Mouse (Mus musculus) urinary bladder, postnatal 36 days (tissue): ENCODE measurements around the gene Arl8a.
A peak's percentile ranks its signal among the peaks of the same experiment; 100 is the strongest.
"Not testable (repeated sequence)": the region's sequence is repeated elsewhere in the genome, so short reads cannot be mapped to it uniquely, and the experiment has no call there.

Source experiments
- DNase-seq, 2 experiments: peaks; one replicate each; pipeline ENCODE4 v3.0.0; 2022; ENCODE audit warnings: low spot score in 2 of 2, mixed read lengths in 1 of 2

The Arl8a gene

DNA sequence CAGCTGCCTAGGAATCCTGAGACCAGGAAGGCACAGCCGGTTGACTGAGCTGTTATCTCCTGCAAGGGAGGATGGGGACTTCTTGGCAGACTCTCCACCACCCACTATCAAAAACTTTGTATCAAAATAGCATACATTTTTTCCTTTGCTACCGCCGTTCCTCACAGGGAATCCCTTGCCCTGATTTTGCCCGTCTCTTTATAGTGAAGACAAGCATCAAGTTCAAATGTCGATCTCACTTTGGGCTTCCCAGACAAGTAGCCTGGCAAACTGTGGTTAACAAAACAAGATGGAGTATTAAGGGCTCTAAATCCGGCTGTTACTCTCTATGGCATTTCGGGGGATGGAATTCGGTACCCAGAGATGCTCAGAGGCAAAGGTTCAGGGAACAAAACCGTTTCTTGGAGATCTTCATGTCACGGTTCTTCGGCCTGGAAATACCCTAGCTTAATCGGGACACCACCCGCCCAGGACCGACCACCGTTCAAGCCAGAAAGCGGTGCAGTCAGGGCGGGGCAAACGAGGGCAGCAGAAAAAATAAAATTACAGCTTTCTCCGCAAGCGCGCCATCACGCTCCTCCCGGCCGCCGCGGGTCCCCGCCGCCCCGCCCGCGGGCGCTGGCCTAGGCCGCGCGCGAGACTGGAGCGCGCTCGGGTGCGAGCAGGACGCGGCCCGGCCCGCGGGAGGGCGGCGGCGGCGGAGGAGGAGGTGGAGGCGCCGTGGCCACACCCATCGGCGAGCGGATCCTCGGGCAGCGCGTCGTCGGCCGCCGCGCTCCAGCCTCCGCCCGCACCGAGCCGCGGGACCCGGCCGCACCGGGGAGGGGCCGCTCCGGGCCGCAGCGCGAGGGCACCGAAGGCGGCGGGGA lies at the start of gene Arl8a:
TSS of gene Arl8a (plus strand) at position 748 of the 869 bp plus-strand sequence.
- peak; percentile 77 to 86 for DNase-seq

DNA sequence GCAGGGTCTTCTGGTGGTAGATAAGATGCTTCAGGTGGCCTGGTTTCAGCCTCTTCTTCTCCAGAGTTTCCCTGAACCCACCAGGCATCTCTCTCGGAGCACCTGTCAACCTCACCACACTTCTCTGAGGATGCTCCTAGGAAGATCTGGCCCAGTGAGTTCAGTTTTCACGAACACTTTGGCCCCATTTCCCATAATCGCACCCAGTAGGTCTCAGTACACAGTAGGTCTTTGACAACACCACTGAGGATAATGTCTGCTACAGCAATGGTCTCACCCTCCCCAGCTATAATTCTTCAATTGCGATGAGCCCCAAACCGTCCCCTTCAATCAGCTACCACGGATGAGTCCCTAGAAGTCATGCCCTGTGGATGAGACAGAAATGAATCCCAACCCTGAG lies 49.2 kb upstream of the Arl8a start:
- DNase-seq, result no peak

DNA sequence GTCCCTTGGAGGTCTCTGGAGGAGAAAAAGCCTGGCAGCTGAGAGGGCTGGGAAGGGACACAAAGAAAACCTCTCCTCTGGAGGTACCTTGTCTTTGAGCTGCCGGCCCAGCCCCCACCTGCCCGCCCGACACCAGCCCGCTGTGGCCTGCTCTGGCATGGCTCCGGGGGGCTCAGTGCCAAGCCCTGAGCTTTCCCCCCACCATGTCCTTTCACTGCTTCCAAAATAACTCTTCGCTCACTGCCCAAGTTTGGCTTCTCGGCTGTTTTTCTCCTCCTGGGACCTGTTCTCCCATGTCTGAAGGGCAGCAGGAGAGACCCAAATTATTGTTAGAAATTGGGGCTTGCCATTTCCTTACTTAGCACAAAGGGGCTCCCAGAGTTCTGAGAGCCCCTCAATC lies 48.2 kb upstream of the Arl8a start:
- no peak for DNase-seq

DNA sequence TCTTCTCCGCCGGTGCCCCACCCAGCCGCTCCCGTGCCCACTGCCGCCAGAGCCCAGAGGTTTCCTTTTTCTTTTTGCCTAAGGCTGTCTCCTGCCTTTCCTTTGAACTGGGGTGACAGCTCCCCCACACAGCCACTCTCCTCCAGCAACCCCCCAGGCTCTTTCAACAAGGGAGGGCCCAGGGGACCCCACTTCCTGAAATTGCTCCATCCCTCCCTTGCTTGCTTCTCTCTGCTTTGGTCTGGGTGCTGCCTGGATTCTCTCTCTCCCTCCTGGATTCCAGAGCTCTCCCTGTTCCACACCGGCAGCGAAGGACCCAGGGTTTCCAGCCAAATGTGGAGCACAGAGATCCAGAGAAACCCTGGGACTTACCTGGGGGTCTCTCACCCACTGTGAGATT lies 46.2 kb upstream of the Arl8a start:
- DNase-seq, result no peak

DNA sequence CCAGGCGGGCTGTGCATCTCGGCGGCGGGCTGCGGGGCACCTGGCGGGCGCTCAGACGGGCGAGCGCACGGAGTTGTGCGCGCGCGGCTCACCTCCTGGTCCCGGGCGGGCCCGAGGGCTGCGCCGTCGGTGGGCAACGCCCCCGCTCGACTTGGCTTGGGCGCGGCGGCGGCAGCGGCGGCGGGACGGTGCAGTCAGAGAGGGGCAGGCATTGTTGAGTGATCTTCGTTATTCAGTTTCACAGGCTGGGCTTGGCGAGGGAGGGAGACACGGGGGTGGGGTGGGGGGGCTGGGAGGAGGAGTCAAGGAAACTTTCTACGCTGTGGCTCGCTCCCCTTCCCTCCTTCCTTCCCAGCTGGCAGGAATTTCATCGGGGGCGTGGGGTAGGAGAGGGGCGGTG lies 41.5 kb upstream of the Arl8a start, which contains the start of gene Lgr6:
TSS of gene Lgr6 (minus strand) at position 153 of the 400 bp plus-strand sequence.
- DNase-seq, result no peak

DNA sequence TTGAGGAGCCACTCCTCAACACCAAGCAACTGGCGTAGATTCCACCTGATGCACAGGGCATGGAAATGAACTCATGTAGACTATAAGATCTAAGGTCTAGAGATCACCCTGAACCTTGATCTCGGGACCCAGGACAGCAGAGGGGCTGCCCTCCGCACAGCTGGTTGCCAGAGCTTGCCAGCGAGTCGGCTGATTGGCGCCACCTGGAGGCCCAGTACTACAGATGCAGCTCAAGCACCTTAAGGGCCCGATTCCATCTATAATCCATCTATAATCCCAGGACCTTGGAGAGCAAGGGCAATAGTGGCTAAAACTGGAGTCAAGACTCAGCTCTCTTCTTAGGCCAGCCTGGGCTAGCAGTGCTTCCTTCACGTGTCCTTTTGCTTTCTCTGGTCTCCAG lies 40.7 kb upstream of the Arl8a start:
- peak; percentile 34 to 61 for DNase-seq

DNA sequence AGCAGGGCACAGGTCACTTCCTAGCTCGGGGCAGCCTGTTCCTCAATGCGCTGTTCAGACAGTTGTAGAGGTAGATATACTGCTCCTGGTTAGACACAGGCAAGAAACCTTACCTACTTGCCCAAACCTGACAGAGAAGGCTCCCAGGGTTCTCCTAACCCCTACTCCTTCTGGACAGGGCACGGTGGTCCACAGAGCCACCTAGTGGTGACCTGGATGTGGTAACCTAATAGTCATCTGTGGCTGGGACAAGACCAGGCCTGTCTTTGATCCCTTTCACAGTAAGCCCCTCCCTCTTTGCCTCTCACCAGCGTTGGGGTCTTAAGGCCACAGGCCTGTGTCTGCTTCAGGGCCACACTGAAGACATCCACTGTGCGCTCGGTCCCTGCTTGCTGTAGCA lies 38.0 kb upstream of the Arl8a start:
- DNase-seq, result no peak

DNA sequence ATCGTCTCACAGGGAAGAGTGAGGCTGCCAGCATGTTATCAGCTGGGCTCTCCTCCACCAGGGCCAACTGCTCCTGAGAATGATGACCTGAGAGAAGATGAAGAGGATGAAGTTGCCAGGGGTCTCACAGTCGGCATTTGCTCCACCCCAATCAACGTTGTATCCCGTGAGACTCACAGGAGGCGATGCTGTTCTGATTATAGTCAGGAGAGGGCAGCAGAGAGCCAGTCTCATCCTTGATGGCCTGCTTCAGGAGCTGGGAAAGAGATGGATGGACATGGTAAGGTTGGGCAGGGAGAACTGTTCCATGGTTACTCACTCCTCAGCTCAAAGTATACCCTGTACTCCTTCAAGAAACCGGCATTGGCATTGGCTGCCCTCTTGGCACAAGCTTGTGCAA lies 36.5 kb upstream of the Arl8a start:
- DNase-seq, result peak; percentile 20 to 63

DNA sequence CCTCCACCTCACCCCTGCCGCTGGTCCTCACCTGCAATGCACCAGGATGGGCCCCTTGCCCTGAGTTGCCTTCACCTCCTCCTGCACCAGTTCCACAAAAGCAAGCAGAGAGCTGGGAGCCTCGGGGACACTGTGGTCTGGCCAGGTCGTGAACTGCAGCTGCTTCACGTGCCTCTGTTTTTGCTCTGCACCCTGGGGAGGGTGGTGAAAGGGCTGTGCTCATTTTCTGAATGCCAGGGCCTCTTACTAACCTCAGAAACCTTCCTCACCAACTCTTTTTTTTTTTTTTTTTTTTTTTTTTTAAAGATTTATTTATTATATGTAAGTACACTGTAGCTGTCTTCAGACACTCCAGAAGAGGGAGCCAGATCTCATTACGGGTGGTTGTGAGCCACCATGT lies 35.4 kb upstream of the Arl8a start:
- not testable (repeated sequence) for DNase-seq

DNA sequence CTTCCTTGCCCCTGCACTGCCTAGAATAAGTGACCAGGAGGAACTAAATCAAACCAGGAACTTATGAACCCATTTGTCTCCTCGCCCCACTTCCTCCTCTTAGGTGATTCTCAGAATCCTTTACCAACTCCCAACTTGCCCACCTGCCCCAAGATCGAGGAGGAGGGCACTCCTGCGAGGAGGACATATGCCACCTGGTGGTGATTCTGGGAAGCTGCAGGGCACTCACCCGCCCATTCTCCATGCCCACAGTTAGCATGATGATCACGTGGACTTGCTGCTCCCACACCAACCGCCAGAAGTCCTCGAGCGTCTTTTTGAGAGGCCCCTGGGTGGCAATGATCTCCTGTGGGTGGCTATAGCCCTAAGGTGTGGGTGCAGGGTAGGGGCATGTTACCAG lies 34.0 kb upstream of the Arl8a start:
- DNase-seq, result no peak

DNA sequence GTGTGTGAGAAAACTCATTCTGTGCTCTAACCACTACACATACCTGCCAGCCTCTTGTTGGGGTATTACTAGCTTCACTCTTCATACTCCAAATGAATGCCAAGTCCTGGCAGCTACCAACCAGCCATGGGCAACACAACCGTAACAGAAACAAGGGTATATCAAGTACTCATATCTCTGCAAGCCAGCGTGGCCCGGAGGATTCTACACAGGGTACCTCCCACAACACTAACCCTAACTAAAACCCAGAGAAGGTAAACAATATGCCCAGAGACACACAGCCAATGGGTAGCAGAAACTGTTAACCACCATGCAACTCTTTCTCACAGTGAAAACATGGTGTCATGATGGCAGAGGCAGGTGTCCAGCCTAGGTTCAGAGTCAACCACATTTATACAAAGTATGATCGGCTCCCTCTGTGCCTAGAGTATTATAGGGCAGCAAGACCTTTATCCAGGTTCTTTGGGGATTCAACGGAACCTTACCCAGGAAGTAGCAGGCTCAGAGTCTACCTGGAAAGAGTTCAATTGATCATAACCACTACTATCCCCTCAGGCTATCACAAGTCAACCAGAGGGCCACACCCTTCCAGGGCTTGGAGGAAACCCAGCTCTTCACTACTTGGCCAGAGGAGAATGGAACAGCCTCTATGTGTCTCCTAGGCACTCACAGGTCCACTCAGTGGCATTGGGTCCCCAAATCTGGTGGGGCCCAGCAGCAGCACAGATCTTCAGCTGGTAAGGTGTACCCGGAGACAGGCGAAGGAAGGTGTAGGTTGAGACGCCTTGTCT lies 21.9 kb upstream of the Arl8a start:
- DNase-seq, result no peak

DNA sequence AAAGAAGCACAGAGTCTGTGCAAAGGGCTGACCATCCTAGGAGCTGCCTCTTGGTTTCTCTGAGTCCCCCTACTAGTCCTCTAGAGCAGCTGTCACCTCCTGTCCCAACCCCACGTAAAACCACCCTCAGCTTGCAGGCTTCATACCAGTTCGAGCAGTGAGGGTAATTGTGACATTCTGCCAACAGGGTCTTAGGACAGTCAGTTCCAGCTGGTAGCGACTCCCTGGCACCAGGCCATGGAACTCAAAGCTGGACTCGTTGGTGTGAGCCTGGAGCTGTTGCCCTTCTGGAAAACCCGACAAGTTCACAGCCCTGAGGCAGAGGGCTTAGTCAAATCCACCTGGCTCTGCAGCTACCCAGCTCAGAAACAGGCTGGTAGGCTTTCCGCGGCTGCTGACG lies 20.6 kb upstream of the Arl8a start:
- no peak for DNase-seq

DNA sequence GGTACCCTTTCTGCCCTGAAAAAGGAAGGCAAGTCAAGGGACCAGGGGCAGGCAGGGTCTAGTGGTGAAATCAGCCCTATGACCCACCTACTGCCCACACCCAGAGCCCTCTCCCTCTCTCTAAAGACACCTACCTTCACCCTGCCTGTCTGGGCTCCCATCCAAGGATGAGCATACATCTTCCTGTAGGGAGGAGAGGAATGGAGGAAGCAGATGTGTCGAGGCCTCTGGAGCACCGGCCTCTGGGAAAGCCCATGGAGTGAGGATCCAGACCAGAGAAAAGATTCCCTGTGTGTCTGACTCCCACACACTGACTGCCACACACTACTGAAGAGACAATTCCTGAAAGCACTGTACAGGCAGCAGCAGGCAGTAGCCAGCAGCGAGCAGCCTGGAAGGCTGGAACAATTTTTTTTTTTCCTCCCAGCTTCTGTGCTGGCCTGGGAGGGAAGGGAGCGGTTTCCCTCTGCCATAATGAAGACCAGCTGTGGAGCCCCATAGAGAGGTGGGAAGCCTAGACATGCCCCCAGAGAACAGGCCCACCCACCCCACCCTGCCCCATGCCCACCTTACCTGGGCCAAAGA lies 20.1 kb upstream of the Arl8a start:
- DNase-seq, result no peak

DNA sequence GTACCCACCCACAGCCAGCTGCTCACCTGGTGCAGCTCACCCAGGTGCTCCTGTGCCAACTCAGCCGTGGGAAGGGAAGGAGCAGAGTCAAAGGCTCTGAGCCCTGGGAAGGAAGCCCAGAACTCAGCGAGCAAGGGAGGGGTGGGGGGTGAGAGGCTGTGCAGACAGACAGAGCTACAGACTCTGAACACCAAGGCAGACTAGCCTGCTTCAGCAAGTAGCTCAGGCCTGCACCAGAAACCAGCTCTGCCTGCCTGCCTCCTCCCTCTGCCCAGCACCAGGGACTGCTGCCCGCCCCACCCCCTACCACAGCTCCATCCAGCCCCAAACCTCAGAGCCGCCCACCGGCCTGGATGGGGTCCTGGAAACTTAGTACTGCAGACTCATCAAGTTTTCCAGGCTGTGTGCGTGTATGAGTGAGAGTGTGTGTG lies 18.6 kb upstream of the Arl8a start:
- DNase-seq, result no peak

DNA sequence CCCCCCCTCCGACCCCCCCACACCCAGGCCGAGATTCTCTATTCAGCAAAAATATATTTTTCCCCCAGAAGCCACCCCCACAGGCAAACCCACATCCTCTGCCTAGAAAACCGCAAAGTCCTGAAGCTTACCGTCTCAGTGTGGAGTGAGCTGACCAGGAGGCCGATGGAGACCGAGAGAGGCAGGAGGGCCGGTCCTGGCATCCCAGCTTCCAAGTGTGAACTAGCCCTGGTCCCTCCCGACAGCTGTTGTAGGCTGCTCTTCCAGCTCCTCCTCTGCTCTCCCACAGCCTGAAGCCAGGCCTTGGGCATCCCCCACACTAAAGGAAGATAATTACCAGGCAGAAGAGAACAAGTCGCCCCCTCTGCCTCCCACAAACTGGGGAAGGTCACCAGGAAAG lies 17.6 kb upstream of the Arl8a start:
- DNase-seq, result no peak

DNA sequence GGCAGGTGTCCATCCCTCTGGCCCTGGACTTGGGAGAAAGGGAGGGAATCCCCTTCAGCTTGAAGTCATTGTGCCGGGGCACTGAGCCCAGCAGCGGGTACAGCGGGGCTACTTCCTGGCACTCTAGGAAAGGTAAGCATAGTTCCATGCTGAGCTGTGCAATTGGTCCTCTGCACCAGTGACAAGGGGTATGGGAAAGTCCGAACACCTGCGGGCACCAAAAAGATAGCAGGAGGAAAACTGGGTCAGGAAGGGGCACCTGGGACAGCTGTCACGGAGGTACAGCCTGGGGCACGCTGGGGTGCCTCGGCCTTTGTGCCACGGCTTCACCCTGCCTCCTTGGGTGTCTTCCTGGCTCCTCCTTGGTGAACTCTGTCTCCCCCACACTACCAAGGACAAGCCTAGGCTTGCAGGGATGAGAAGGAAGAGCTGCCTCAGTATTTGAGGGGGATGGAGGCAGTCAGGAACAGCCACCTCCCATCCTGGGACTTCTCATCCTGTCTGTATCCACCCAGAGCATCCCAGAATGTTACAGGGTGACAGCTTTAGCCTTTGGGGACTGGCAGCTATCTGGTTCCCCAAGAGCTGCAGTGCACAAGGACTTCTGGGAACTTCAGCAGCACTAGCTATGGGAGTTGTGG lies 17.0 kb upstream of the Arl8a start:
- no peak for DNase-seq

DNA sequence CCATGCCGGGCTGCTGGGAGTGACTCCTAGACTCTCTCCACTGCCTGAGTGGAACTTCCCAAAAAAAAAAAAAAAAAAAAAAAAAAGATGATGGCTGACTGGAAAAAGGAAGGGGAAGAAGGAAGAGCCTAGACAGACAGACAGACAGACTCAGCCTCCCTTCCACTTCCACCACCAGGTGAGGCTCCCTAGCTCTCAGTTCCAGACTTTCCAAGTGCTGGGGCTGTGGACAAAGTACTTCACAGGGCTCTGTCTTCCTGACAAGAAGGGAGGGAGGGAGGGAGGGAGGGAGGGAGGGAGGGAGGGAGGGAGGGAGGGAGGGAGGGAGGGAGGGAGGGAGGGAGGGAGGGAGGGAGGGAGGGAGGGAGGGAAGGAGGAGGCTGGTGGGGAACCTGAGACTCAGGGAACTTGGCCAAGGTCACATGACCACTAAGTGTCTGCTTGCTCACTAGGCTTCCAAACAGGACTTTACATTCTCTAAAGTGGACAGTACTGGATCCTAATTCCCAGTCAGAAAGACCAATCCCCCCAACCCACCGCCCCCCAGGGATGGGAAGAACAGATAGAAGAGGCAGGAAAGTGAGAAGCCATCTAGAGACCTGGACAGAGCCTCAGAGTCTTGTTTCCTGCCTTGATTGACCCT lies 16.1 kb upstream of the Arl8a start:
- DNase-seq, result no peak

DNA sequence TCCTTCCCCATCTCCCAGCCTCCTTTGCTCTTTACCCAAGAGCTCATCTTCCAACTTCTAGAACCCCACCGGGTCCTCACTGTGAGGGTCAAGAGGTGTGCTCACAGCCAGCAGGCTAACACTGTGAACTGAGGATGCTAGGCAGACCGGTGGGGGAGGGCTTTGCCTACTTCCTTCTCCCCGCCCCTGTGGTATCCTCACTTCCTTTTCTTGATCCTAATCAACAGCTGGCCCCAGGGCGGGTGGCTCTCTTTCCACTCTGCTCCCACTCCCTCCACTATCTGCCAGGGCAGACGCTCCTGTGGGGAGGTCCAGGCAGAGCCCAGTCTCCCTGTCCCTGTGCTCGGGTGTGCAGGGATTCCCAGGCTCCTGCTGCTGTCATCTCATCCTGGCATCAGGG lies 15.6 kb upstream of the Arl8a start:
- no peak for DNase-seq

DNA sequence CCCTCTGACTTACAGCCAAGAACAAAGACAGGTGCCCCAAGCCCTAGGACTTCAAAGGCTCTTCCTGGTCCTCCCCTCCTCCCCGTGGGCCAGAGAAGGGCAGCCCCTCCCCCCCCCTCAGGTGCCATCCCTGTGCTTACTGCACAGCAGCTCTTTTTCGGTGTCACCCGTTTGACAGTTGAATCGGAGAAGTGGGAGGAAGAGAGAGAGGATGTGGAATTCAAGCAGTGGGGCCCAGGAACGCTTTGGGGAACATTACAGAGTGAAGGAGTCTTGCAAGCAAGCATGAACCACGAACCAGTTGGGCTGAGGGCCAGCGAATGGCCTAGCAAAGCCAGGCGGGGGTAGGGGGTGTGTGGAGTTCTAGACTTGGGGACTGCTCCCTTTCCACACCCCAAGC lies 15.1 kb upstream of the Arl8a start:
- no peak for DNase-seq

DNA sequence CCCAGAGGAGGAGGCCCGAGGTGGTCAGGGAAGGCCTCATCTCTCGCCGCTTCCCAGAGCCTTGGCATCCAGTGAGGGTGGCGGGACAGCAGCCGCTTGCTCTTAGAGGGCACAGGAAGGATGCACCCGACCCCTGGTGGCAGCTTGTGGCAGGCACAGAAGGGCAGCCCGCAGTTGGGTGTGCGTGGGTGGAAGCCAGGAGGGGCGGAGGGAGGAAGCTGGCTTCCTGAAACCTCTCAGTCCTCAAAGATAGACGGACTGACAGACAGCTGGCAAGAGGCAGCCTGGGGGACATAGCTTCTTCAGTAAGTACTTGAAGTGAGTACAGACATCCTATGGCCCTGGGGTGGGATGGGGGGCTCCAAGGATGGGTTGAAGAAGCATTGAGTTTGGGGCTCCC lies 14.2 kb upstream of the Arl8a start, which contains the start of gene Ptpn7:
TSS of gene Ptpn7 (plus strand) at position 228 of the 400 bp plus-strand sequence.
- peak in 1 of 2 experiments; percentile 55 for DNase-seq

DNA sequence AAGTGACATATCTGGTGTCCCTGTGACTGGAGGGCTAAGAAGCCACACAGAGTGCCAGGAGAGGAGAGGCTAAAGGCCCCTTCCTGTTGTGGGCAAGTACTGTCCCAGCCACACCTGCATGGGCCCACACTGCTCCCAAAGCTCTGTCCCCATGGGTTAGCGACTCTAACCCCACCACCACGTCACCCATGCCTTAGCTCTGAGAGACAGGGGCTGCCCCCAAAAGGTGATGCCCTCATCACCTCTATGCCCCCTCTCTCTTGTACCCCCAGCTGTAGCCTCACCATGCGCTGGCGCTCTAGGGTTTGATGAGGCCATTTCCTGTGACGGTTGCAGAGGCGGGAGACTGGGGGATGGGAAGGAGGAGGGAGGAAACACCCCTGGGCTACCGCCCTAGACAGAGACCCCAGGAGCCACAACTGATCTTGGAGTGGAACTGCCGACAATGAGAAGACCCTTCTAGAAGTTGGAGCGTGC lies 13.7 kb upstream of the Arl8a start:
- DNase-seq, result no peak
